Mouse (Mus musculus) Patski (cell line): ENCODE measurements at regions not wholly inside any gene's neighbourhood (a gene's known extent, or its start where the extent isn't known, plus 50 kb on each side); places are given as distances from the start of the nearest gene placed in this dataset.

Experiments
- ATAC-seq: fragments of 100-300 bp; one replicate; pipeline ENCODE4 v1.8.0; 2021
- CTCF ChIA-PET: fragments of 350-600 bp; sonication (Branson Sonifier 250); formaldehyde crosslinking; loops from one replicate; lab custom pipeline; 2022; ENCODE audit warnings: inconsistent platforms; lab: Charles Lee
- POLR2A ChIA-PET: fragments of 350-600 bp; sonication (Branson Sonifier 250); formaldehyde crosslinking; loops from one replicate; lab custom pipeline; 2022; ENCODE audit warnings: antibody characterized with exemption, inconsistent platforms; lab: Charles Lee
- DNase-seq: peaks from one replicate; pipeline ENCODE4 v3.0.0-alpha.2; 2011; ENCODE audit warnings: low read depth, low spot score
- H3K27me3 ChIP-seq: fragments of 371-371 bp; one replicate; pipeline ENCODE4 v1.5.1; 2021
- CTCF ChIP-seq: fragments of 100-300 bp; IDR thresholded peaks from one replicate; pipeline ENCODE4 v1.5.1; 2021
- in situ Hi-C: fragments of 300-500 bp; cut with MboI; formaldehyde crosslinking; loops from 3 replicates; pipeline ENCODE4 v1.11.1; 2018; ENCODE audit warnings: low pct_unique_long_range_greater_than_20kb, mixed read lengths

DNA sequence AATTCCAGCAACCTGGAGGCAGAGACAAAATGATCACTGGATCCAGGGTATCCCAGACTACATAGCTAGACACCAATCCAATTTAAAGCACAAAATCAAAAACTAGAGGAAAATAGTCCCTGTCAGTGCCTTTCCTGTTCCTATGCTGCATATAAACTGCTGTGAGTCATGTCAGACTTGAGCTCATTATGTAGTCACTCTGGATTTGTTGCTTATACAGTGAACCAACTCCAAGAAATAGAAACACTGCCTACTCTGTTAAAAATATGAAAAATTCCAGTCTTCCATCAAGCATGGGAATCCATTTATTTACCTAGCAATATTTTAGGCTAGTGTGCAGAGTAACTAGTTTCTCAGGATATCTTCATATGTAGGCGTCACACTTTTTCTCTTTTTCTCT is 59.5 kb upstream of the Prmt6 start:
- no peak for ATAC-seq
- no peak for DNase-seq
- POLR2A ChIA-PET = no interaction called here
- in situ Hi-C loops = no loop called here
- TF ChIP-seq CTCF = no peak
- peaks cover 25% of the 10 kb centered on the region for H3K27me3 ChIP-seq
- CTCF ChIA-PET = no interaction called here

DNA sequence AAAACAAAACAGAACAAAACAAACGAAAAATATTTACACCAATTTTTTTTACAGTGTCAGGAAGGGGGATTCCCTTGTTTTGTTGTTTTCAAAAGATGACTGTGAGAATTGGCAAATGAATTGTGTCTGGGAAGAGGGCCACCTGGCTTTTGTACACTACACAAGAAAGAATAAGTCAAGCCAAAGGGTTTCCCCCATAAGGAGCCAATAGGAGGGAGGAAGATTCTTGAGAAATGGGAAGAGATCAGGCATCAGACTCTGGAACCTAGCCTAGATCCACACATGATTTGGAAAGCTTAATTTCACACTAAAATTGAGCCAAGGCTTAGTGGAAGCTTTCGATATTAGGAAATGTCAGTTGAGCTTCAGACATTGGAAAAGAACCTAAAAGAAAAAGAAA is 52.4 kb upstream of the Prmt6 start:
- peaks cover 48% of the 10 kb centered on the region for H3K27me3 ChIP-seq
- no peak for TF ChIP-seq CTCF
- ChIA-PET CTCF (interaction anchor here (1.4 kb wide), 2 partner anchors 14 to 161 kb away, joined by 3 to 5 read pairs; no protein-coding TSS in a partner anchor), POLR2A (interaction anchor here (0.6 to 0.7 kb wide), 2 partner anchors 185 to 290 kb away, joined by 3 read pairs; no protein-coding TSS in a partner anchor)
- DNase-seq (no peak), ATAC-seq (no peak)
- in situ Hi-C loops = no loop called here
